Mouse (Mus musculus) myocyte (in vitro differentiated cells): ENCODE measurements at regions not wholly inside any gene's neighbourhood (a gene's known extent, or its start where the extent isn't known, plus 50 kb on each side); places are given as distances from the start of the nearest gene placed in this dataset.

ENCODE experiments used
- H3K27me3 ChIP-seq: one replicate; pipeline ENCODE4 v1.6.1; 2011; ENCODE audit not compliant: control insufficient read depth, insufficient read depth, insufficient read length
- H3K36me3 ChIP-seq: one replicate; pipeline ENCODE4 v1.6.1; 2011; ENCODE audit not compliant: control insufficient read depth, insufficient read depth
- H3K4me2 ChIP-seq: one replicate; pipeline ENCODE4 v1.6.1; 2011; ENCODE audit warnings: low read depth, control low read depth
- H3K4me3 ChIP-seq: one replicate; pipeline ENCODE4 v1.5.1; 2011; ENCODE audit warnings: mild to moderate bottlenecking, control low read depth, moderate library complexity
- H3K79me2 ChIP-seq: one replicate; pipeline ENCODE4 v1.6.1; 2011; ENCODE audit not compliant: control insufficient read depth, insufficient read depth
- H3ac ChIP-seq: one replicate; pipeline ENCODE4 v1.6.1; 2011; ENCODE audit not compliant: control insufficient read depth, insufficient read length
- CEBPB ChIP-seq: IDR thresholded peaks from 2 replicates; pipeline ENCODE4 v1.6.1; 2011; ENCODE audit warnings: mild to moderate bottlenecking, moderate library complexity; ENCODE audit not compliant: poor library complexity, insufficient read depth, severe bottlenecking
- E2F4 ChIP-seq: IDR thresholded peaks from one replicate; pipeline ENCODE4 v1.6.1; 2011; ENCODE audit warnings: mild to moderate bottlenecking, control low read depth, moderate library complexity; ENCODE audit not compliant: insufficient read depth
- MAX ChIP-seq: IDR thresholded peaks from one replicate; pipeline ENCODE4 v1.6.1; 2011; ENCODE audit warnings: low read depth, mild to moderate bottlenecking, control low read depth
- MYOD1 ChIP-seq, 3 experiments: IDR thresholded peaks; one replicate each; pipeline ENCODE4 v1.6.1; 2011; ENCODE audit warnings: control low read depth in 2 of 3, low read depth in 2 of 3, mild to moderate bottlenecking in 2 of 3, moderate library complexity in 1 of 3; ENCODE audit not compliant: insufficient read length in 2 of 3, control insufficient read depth in 1 of 3
- MYOG ChIP-seq, 3 experiments: IDR thresholded peaks; one replicate each; pipeline ENCODE4 v1.6.1; 2011; ENCODE audit warnings: control low read depth in 2 of 3, low read depth in 2 of 3, mild to moderate bottlenecking in 2 of 3; ENCODE audit not compliant: insufficient read length in 2 of 3, control insufficient read depth in 1 of 3, insufficient read depth in 1 of 3
- POLR2A ChIP-seq: IDR thresholded peaks from one replicate; pipeline ENCODE4 v1.6.1; 2011; ENCODE audit warnings: low read depth, mild to moderate bottlenecking, control low read depth, moderate library complexity; ENCODE audit not compliant: insufficient read length
- POLR2AphosphoS2 ChIP-seq: IDR thresholded peaks from one replicate; pipeline ENCODE4 v1.6.1; 2011; ENCODE audit warnings: low read depth, control low read depth; ENCODE audit not compliant: insufficient read length
- REST ChIP-seq: IDR thresholded peaks from one replicate; pipeline ENCODE4 v1.6.1; 2011; ENCODE audit warnings: mild to moderate bottlenecking, control low read depth, moderate library complexity; ENCODE audit not compliant: insufficient read depth, insufficient read length
- SRF ChIP-seq: IDR thresholded peaks from one replicate; pipeline ENCODE4 v1.6.1; 2011; ENCODE audit warnings: low read depth; ENCODE audit not compliant: control insufficient read depth, insufficient read length
- TCF12 ChIP-seq: IDR thresholded peaks from one replicate; pipeline ENCODE4 v1.6.1; 2011; ENCODE audit warnings: mild to moderate bottlenecking, control low read depth; ENCODE audit not compliant: poor library complexity, insufficient read depth, severe bottlenecking
- TCF3 ChIP-seq: IDR thresholded peaks from one replicate; pipeline ENCODE4 v1.6.1; 2011; ENCODE audit warnings: low read depth, control low read depth; ENCODE audit not compliant: insufficient read length
- USF1 ChIP-seq: IDR thresholded peaks from one replicate; pipeline ENCODE4 v1.6.1; 2011; ENCODE audit warnings: low read depth, mild to moderate bottlenecking, control low read depth, moderate library complexity

DNA sequence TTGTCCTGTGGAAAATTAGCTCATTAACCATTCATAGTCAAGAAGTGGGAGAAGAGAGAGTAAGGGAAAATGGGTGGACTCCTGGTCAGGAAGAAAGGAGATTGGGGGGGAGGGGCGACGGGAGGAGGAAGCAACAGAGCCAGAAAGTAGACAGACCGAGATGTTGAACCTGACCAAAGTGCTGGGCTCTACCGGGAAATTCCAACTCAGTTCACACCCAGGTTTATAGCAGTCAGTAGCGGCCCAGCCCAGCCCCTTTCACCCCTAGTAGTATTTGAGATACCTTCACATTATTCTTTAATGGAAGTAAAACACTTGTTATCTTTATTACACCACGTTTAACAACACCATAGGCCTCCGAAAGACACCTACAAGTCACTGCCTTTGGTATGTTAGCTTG, 158.2 kb downstream of the Hibadh start:
- H3K36me3 ChIP-seq = no peaks in the 10 kb centered on the region
- no peak for TF ChIP-seq SRF
- TF ChIP-seq USF1 = no peak
- TF ChIP-seq CEBPB = no peak
- TF ChIP-seq MAX = no peak
- TF ChIP-seq POLR2AphosphoS2 = no peak
- TF ChIP-seq POLR2A = no peak
- TF ChIP-seq TCF12 = no peak
- no peak for TF ChIP-seq TCF3
- TF ChIP-seq REST = no peak
- H3K4me2 ChIP-seq = no peak overlapping the region
- H3K27me3 ChIP-seq = no peaks in the 10 kb centered on the region
- H3K4me3 ChIP-seq = no peak overlapping the region
- no peaks in the 10 kb centered on the region for H3K79me2 ChIP-seq
- no peak overlapping the region for H3ac ChIP-seq

DNA sequence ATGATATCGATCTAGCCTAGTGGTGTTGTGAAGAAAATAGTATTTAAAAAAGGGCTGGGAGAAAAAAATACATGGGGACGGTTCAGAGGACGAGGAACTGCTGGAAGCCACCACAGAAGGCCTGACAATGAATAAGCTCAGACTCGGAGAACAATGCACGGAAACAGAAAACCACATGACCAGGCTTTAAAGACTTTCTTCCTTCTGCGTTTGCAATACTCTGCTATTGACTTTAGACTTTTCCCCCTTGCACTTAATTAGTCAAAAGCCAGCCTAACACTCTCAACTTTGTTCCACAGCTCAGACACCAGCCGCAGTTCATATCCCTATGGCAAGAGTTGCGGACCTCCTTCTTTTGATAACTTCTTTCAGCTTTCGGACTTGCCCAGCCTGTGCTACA, 154.0 kb downstream of the Hibadh start:
- H3K36me3 ChIP-seq = no peaks in the 10 kb centered on the region
- H3K27me3 ChIP-seq = no peaks in the 10 kb centered on the region
- no peak overlapping the region for H3ac ChIP-seq
- no peak overlapping the region for H3K4me3 ChIP-seq
- no peak for TF ChIP-seq POLR2A
- TF ChIP-seq CEBPB = no peak
- TF ChIP-seq TCF12 = no peak
- TF ChIP-seq REST = no peak
- H3K79me2 ChIP-seq = no peaks in the 10 kb centered on the region
- H3K4me2 ChIP-seq = peak overlapping the region; percentile 47

DNA sequence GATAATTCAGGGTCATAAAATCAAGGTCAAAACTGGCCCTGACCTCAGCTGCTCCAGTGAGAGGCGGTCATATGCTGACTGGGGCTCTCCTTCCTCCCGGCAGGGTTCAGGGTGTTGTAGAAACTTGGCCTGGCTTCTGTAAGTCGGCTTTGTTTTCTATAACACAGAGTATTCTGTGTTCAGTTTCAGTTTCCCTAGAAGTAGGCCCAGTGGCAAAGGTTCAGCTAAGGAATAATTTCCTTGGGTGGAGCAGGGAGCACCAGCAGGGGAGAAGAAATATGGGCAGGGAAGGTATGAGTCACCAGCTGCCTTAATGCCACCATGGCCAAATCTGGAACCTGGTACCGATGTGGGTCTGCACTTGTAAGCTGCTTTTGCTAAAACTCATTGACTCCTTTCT, 153.5 kb downstream of the Hibadh start:
- Histone ChIP-seq H3K4me3 (no peak overlapping the region), H3ac (no peak overlapping the region)

DNA sequence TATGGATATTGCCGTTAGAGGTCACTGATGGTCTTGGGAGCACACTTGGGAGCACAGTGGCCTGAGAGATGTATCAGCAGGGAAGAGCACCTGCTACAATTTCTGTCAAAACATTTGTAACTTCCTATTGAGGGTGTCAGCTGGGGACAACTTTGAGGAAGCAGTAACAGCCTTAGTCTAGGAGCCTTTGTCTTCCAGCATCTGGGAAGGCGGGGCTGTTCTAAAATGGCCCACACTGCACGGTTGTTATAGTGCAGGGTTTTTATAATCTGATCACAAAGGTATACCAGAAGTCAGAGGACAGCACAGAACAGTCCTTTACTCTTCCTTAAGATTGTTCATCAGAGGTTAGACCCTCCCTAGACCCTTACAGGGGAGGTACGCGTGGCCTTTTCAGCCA, 152.3 kb downstream of the Hibadh start:
- Histone ChIP-seq H3K4me2 (no peak overlapping the region), H3ac (no peak overlapping the region), H3K27me3 (no peaks in the 10 kb centered on the region), H3K36me3 (no peaks in the 10 kb centered on the region), H3K4me3 (no peak overlapping the region), H3K79me2 (no peaks in the 10 kb centered on the region)
- no peak for TF ChIP-seq TCF3
- no peak for TF ChIP-seq TCF12

More for the DNA sequence above, 153.5 kb downstream of the Hibadh start:
- Histone ChIP-seq H3K4me2 (peak overlapping the region; percentile 47), H3K27me3 (no peaks in the 10 kb centered on the region), H3K36me3 (no peaks in the 10 kb centered on the region), H3K79me2 (no peaks in the 10 kb centered on the region)
- TF ChIP-seq USF1 (no peak), E2F4 (no peak), MYOG (IDR thresholded peaks at IDR 0.05; ENCODE audit: control insufficient read depth in 1 of 3, insufficient read depth in 1 of 3, insufficient read length in 2 of 3, low read depth in 2 of 3) (no peak), TCF12 (no peak), CEBPB (no peak), POLR2A (no peak), SRF (no peak), REST (no peak), TCF3 (no peak), MYOD1 (IDR thresholded peaks at IDR 0.05; ENCODE audit: control insufficient read depth in 1 of 3, insufficient read length in 2 of 3, low read depth in 2 of 3) (no peak), POLR2AphosphoS2 (no peak)

DNA sequence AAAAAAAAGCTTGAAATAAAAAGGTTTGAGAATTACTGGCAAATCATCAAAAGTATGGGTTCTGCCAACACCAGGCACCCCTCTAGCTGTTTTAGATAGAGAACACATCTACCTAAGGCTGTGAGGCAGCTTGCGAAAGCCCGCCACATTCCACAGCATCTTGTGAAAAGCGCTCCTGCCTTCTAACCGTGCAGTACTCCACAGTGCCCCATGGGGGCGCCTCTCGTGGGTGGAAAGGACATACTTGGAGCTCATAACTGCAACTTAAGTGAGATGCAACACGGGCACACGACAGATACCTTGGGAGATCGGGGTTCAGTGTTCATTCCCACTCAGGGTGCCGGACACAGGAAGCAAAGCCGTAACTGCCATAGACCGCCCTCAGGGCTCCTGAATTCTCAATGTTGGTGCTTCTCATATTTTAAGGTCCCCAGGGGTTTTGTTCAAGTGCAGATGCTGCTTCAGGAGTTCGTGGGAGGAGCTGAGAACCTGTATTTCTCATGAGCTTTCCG, 149.9 kb downstream of the Hibadh start:
- Histone ChIP-seq H3K79me2 (no peaks in the 10 kb centered on the region), H3K4me3 (no peak overlapping the region), H3ac (no peak overlapping the region), H3K27me3 (no peaks in the 10 kb centered on the region), H3K4me2 (no peak overlapping the region), H3K36me3 (no peaks in the 10 kb centered on the region)
- no peak for TF ChIP-seq MYOG (IDR thresholded peaks at IDR 0.05; ENCODE audit: control insufficient read depth in 1 of 3, insufficient read depth in 1 of 3, insufficient read length in 2 of 3, low read depth in 2 of 3)
- TF ChIP-seq SRF = no peak
- TF ChIP-seq MYOD1 (IDR thresholded peaks at IDR 0.05; ENCODE audit: control insufficient read depth in 1 of 3, insufficient read length in 2 of 3, low read depth in 2 of 3) = no peak
- TF ChIP-seq E2F4 = no peak
- no peak for TF ChIP-seq CEBPB
- no peak for TF ChIP-seq MAX
- no peak for TF ChIP-seq REST
- no peak for TF ChIP-seq POLR2AphosphoS2
- TF ChIP-seq TCF12 = no peak
- TF ChIP-seq POLR2A = no peak
- no peak for TF ChIP-seq USF1
- TF ChIP-seq TCF3 = no peak
